In the genomic region with DNA sequence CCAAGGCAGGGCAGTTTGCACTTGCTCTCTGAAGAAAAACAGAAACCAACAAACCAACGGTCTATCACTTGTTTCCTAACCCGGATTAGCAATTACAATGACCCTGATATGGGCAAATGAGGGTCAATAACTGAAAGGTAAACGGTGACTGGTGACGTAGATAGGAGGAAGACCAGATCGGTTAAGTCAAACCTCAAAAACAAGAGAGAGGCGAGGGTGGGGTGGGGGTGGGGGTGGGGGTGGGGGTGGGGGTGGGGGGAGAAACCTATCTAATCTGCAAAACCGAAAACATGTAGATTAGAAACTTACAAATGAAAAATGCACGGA, we compare ENCODE assay signal across 17 mouse cellular contexts. TPM values are rescaled to one million over a fixed set of nuclear protein-coding genes. Genes with fewer than 3 reads are reported as not detected.
DNase-seq lines count a peak whose midpoint lies in the region; ATAC-seq and TF ChIP-seq lines count a peak whose summit lies in the region.
"Had no signal": no experiment of that assay in that cellular context is flagged by ENCODE, and none has a peak within 500 bp of the region (broad histone marks: within the 10 kb centered on the region; RNA-seq: fewer than 3 reads in every experiment).

No protein-coding gene starts in this region.

- H3K79me2 ChIP-seq in heart, adult 2 months (replicated peaks; ENCODE audit: control insufficient read depth, insufficient read depth, low read length): no peaks in the 10 kb centered on the region

- peak overlapping the region; percentile 60 for H3K4me2 ChIP-seq in heart, embryonic 12.5 days
- peak overlapping the region; percentile 59 for H3K4me2 ChIP-seq in intestine, postnatal 0 days (replicated peaks; ENCODE audit: low read depth)
- H3K4me2 ChIP-seq in stomach, embryonic 16.5 days (ENCODE audit: low read depth, low read length): peak overlapping the region; percentile 24; the same call in 1 of the 2 replicates
- H3K4me2 ChIP-seq: embryonic facial prominence, embryonic 15.5 days; hindbrain, embryonic 15.5 days; kidney, embryonic 15.5 days; midbrain, embryonic 12.5 days had no signal

- WGBS in heart, embryonic 12.5 days: 29% methylated on average over 8 of the region's 8 CpGs
- 45% methylated on average over 8 of the region's 8 CpGs for WGBS in heart, adult 2 months
- 3% methylated on average over 8 of the region's 8 CpGs for WGBS in thymus, adult 2 months
- WGBS in intestine, postnatal 0 days: 42% methylated on average over 8 of the region's 8 CpGs
- WGBS in stomach, embryonic 16.5 days: 53% methylated on average over 8 of the region's 8 CpGs

- intact Hi-C loops in heart, adult 2 months (cut with DNase I): no loop called here

- ATAC-seq in heart, embryonic 12.5 days (ENCODE audit: insufficient number of reproducible peaks, low FRiP score): no peak
- 0 out of 2 replicates have a peak, but pooled peaks have one; percentile 2 for ATAC-seq in intestine, postnatal 0 days
- ATAC-seq in stomach, embryonic 16.5 days (ENCODE audit: insufficient read depth, low FRiP score): no peak
- ATAC-seq: forebrain, embryonic 16.5 days had no signal

- no peak for TF ChIP-seq POLR2A in heart, adult 2 months (IDR thresholded peaks at IDR 0.05; ENCODE audit: insufficient read depth, low read depth, low read length)
- TF ChIP-seq POLR2A in thymus, adult 2 months (IDR thresholded peaks at IDR 0.05; ENCODE audit: control insufficient read depth, extremely low read depth, insufficient read depth, low read length, poor library complexity): no peak

- no peak overlapping the region for H3K9ac ChIP-seq in heart, embryonic 12.5 days
- H3K9ac ChIP-seq in heart, adult 2 months (ENCODE audit: low read depth, low read length): no peak overlapping the region
- H3K9ac ChIP-seq in intestine, postnatal 0 days (ENCODE audit: low read depth, low read length): no peak overlapping the region
- H3K9ac ChIP-seq in stomach, embryonic 16.5 days (ENCODE audit: low read length): no peak overlapping the region
- H3K9ac ChIP-seq: embryonic facial prominence, embryonic 15.5 days; hindbrain, embryonic 15.5 days; kidney, embryonic 15.5 days; lung, embryonic 15.5 days; midbrain, embryonic 12.5 days had no signal

- peak overlapping the region; percentile 5 for H3K4me3 ChIP-seq in heart, embryonic 12.5 days
- H3K4me3 ChIP-seq in heart, adult 2 months: no peak overlapping the region
- peak overlapping the region; percentile 18 for H3K4me3 ChIP-seq in thymus, adult 2 months (ENCODE audit: control insufficient read depth, insufficient read depth, low read length)
- peak overlapping the region; percentile 22 for H3K4me3 ChIP-seq in intestine, postnatal 0 days (ENCODE audit: low read depth, low read length)
- no peak overlapping the region for H3K4me3 ChIP-seq in stomach, embryonic 16.5 days (replicated peaks; ENCODE audit: low read length)
- H3K4me3 ChIP-seq: embryonic facial prominence, embryonic 15.5 days; hindbrain, embryonic 15.5 days; kidney, embryonic 15.5 days; lung, embryonic 15.5 days; midbrain, embryonic 12.5 days had no signal

- no peaks in the 10 kb centered on the region for H3K27me3 ChIP-seq in heart, embryonic 12.5 days (replicated peaks)
- H3K27me3 ChIP-seq in heart, adult 2 months (ENCODE audit: control insufficient read depth, insufficient read depth, low read length): no peaks in the 10 kb centered on the region
- no peaks in the 10 kb centered on the region for H3K27me3 ChIP-seq in thymus, adult 2 months (ENCODE audit: control insufficient read depth, insufficient read depth, low read length)
- no peaks in the 10 kb centered on the region for H3K27me3 ChIP-seq in intestine, postnatal 0 days (replicated peaks; ENCODE audit: control insufficient read depth, insufficient read depth, low read length)
- no peaks in the 10 kb centered on the region for H3K27me3 ChIP-seq in stomach, embryonic 16.5 days (ENCODE audit: control insufficient read depth, insufficient read depth, low read length)
- H3K27me3 ChIP-seq: embryonic facial prominence, embryonic 15.5 days; hindbrain, embryonic 15.5 days; kidney, embryonic 15.5 days; lung, embryonic 15.5 days; midbrain, embryonic 12.5 days had no signal

- no peaks in the 10 kb centered on the region for H3K9me3 ChIP-seq in heart, embryonic 12.5 days (replicated peaks)
- H3K9me3 ChIP-seq in intestine, postnatal 0 days (ENCODE audit: control insufficient read depth): no peaks in the 10 kb centered on the region
- no peaks in the 10 kb centered on the region for H3K9me3 ChIP-seq in stomach, embryonic 16.5 days (replicated peaks; ENCODE audit: control insufficient read depth, low read length)
- H3K9me3 ChIP-seq: embryonic facial prominence, embryonic 15.5 days; hindbrain, embryonic 15.5 days; kidney, embryonic 15.5 days; lung, embryonic 15.5 days; midbrain, embryonic 12.5 days had no signal

- no peak for DNase-seq in heart, adult 2 months
- DNase-seq in thymus, adult 2 months: no peak
- no peak for DNase-seq in thymus, postnatal 14 days
- no peak for DNase-seq in ovary, postnatal 36 days (ENCODE audit: low spot score)
- DNase-seq in kidney, postnatal 14 days: no peak
- DNase-seq: layer of hippocampus, adult 9-11 months; retina, postnatal 1 day; spleen, adult 18-20 months had no signal

- no peak for TF ChIP-seq CTCF in heart, adult 2 months (IDR thresholded peaks at IDR 0.05)
- TF ChIP-seq CTCF in thymus, adult 2 months (IDR thresholded peaks at IDR 0.05; ENCODE audit: borderline replicate concordance, control insufficient read depth, extremely low read depth, insufficient read depth, low read length, poor library complexity): no peak
- TF ChIP-seq CTCF in intestine, postnatal 0 days (IDR thresholded peaks at IDR 0.05; ENCODE audit: low read depth): no peak

- H3K27ac ChIP-seq in heart, embryonic 12.5 days (ENCODE audit: poor library complexity, severe bottlenecking): peak overlapping the region; percentile 68
- H3K27ac ChIP-seq in heart, adult 2 months: no peak overlapping the region
- peak overlapping the region; percentile 87 for H3K27ac ChIP-seq in thymus, adult 2 months (ENCODE audit: control insufficient read depth, insufficient read depth, low read length)
- H3K27ac ChIP-seq in intestine, postnatal 0 days (ENCODE audit: low read depth, low read length): peak overlapping the region; percentile 66
- no peak overlapping the region; the same call in 1 of the 2 replicates for H3K27ac ChIP-seq in stomach, embryonic 16.5 days (ENCODE audit: low read length)
- H3K27ac ChIP-seq: embryonic facial prominence, embryonic 15.5 days; hindbrain, embryonic 15.5 days; kidney, embryonic 15.5 days; lung, embryonic 15.5 days; midbrain, embryonic 12.5 days had no signal

- no peaks in the 10 kb centered on the region for H3K36me3 ChIP-seq in heart, embryonic 12.5 days
- H3K36me3 ChIP-seq in heart, adult 2 months (ENCODE audit: control insufficient read depth, insufficient read depth, low read length): peaks cover 8% of the 10 kb centered on the region
- peaks cover 26% of the 10 kb centered on the region for H3K36me3 ChIP-seq in thymus, adult 2 months (ENCODE audit: control insufficient read depth, insufficient read depth, low read length)
- H3K36me3 ChIP-seq in intestine, postnatal 0 days (ENCODE audit: control insufficient read depth, insufficient read depth): peaks cover 21% of the 10 kb centered on the region
- no peaks in the 10 kb centered on the region for H3K36me3 ChIP-seq in stomach, embryonic 16.5 days (ENCODE audit: control insufficient read depth, insufficient read depth, low read length)
- H3K36me3 ChIP-seq: embryonic facial prominence, embryonic 15.5 days; hindbrain, embryonic 15.5 days; kidney, embryonic 15.5 days; lung, embryonic 15.5 days; midbrain, embryonic 12.5 days had no signal

- TF ChIP-seq EP300 in heart, adult 2 months (IDR thresholded peaks at IDR 0.05; ENCODE audit: insufficient read depth, low read depth, low read length): no peak

- peaks cover 26% of the 10 kb centered on the region for H3K4me1 ChIP-seq in heart, embryonic 12.5 days (replicated peaks)
- H3K4me1 ChIP-seq in heart, adult 2 months (ENCODE audit: control insufficient read depth, insufficient read depth, low read length): peaks cover 22% of the 10 kb centered on the region
- H3K4me1 ChIP-seq in thymus, adult 2 months (replicated peaks; ENCODE audit: control insufficient read depth, insufficient read depth, low read length): peaks cover 43% of the 10 kb centered on the region
- peaks cover 7% of the 10 kb centered on the region; the same call in 1 of the 2 replicates for H3K4me1 ChIP-seq in intestine, postnatal 0 days (replicated peaks; ENCODE audit: control insufficient read depth, insufficient read depth, low read length)
- peaks cover 14% of the 10 kb centered on the region for H3K4me1 ChIP-seq in stomach, embryonic 16.5 days (ENCODE audit: control insufficient read depth, insufficient read depth, low read length)
- H3K4me1 ChIP-seq: embryonic facial prominence, embryonic 15.5 days; hindbrain, embryonic 15.5 days; kidney, embryonic 15.5 days; lung, embryonic 15.5 days; midbrain, embryonic 12.5 days had no signal

RNA-seq across cellular contexts. Expression of a gene that starts 11.8 kb away (rescaled TPM):
- polyA plus RNA-seq in heart, embryonic 12.5 days (2016; fragmentation: Nextera tagmentation; extraction: Ambion mirVana): 9.3 and 10.1 TPM in 2 replicates
- total RNA-seq in heart, adult 2 months (2021): 10 to 100 TPM; 13.9 to 14.6 TPM
- polyA plus RNA-seq in heart, adult 2 months (2012; rRNA removed): 7.9 and 11.2 TPM in 2 replicates
- polyA plus RNA-seq in thymus, adult 2 months (2012; rRNA removed): 79.0 and 86.4 TPM in 2 replicates
- 22.7 and 22.8 TPM in 2 replicates for polyA plus RNA-seq in intestine, postnatal 0 days (2015; fragmentation: Nextera tagmentation; extraction: Ambion mirVana)
- polyA plus RNA-seq in stomach, embryonic 16.5 days (2015; fragmentation: Nextera tagmentation; extraction: Ambion mirVana): 10.0 and 12.3 TPM in 2 replicates

RNA-seq across cellular contexts. Expression of a gene that starts 38.6 kb away (rescaled TPM):
- polyA plus RNA-seq in heart, embryonic 12.5 days (2016; fragmentation: Nextera tagmentation; extraction: Ambion mirVana): 3.4 and 3.5 TPM in 2 replicates
- 1 to 10 TPM; 1.7 to 1.9 TPM for total RNA-seq in heart, adult 2 months (2021)
- polyA plus RNA-seq in heart, adult 2 months (2012; rRNA removed): 0.66 and 1.3 TPM in 2 replicates
- polyA plus RNA-seq in thymus, adult 2 months (2012; rRNA removed): 0.44 and 0.62 TPM in 2 replicates
- polyA plus RNA-seq in intestine, postnatal 0 days (2015; fragmentation: Nextera tagmentation; extraction: Ambion mirVana): 0.71 and 0.85 TPM in 2 replicates
- polyA plus RNA-seq in stomach, embryonic 16.5 days (2015; fragmentation: Nextera tagmentation; extraction: Ambion mirVana): 4.6 and 5.6 TPM in 2 replicates

RNA-seq across cellular contexts. Expression of a gene that starts 43.6 kb away (rescaled TPM):
- polyA plus RNA-seq in heart, embryonic 12.5 days (2016; fragmentation: Nextera tagmentation; extraction: Ambion mirVana): 15.6 and 16.5 TPM in 2 replicates
- 1 to 10 TPM; 1.0 to 1.6 TPM for total RNA-seq in heart, adult 2 months (2021)
- 1.5 and 3.8 TPM in 2 replicates for polyA plus RNA-seq in heart, adult 2 months (2012; rRNA removed)
- polyA plus RNA-seq in thymus, adult 2 months (2012; rRNA removed): 6.6 and 7.4 TPM in 2 replicates
- polyA plus RNA-seq in intestine, postnatal 0 days (2015; fragmentation: Nextera tagmentation; extraction: Ambion mirVana): 1.6 TPM in 2 replicates
- 6.9 and 7.0 TPM in 2 replicates for polyA plus RNA-seq in stomach, embryonic 16.5 days (2015; fragmentation: Nextera tagmentation; extraction: Ambion mirVana)

Comparison
In these comparisons a context has a peak if more than half of its experiments do, and no peak if none do; other contexts are left out.
1. H3K27ac ChIP-seq: peak in heart, embryonic 12.5 days (single experiment), thymus, adult 2 months (single experiment) and intestine, postnatal 0 days (single experiment); none in heart, adult 2 months (single experiment) and stomach, embryonic 16.5 days (single experiment).
2. H3K4me3 ChIP-seq: peak in heart, embryonic 12.5 days (single experiment), thymus, adult 2 months (single experiment) and intestine, postnatal 0 days (single experiment); none in heart, adult 2 months (single experiment) and stomach, embryonic 16.5 days (single experiment).
3. Peak in every context shown above with its lines, with median percentiles within 50 percentile points of each other: H3K4me2 ChIP-seq.